Comparison of ENCODE assay signal across 7 mouse cellular contexts in genomic region chr3:89784991-89785753, GRCm38 (mm10). TPM values are rescaled to one million over a fixed set of nuclear protein-coding genes. Genes with fewer than 3 reads are reported as not detected.
DNase-seq lines count a peak whose midpoint lies in the region; ATAC-seq and TF ChIP-seq lines count a peak whose summit lies in the region.

No protein-coding gene starts in this region.

- peak; percentile 34 for DNase-seq in Patski (ENCODE audit: low read depth, low spot score)
- DNase-seq in heart, postnatal 25 days (ENCODE audit: low spot score) = peak; percentile 71
- DNase-seq in layer of hippocampus, adult 9-11 months = peak; percentile 53
- peak; percentile 87 for DNase-seq in lung, postnatal 14 days
- peak; percentile 67 for DNase-seq in right cerebral cortex, adult 2 months (ENCODE audit: low spot score in 2 of 2)

- POLR2A ChIA-PET in Patski (lab: Charles Lee) = interaction anchor here (1.0 to 1.8 kb wide), 3 partner anchors 9 to 128 kb away, joined by 3 to 6 read pairs (median 3); partner anchors contain the start of gene Il6ra

- CTCF ChIA-PET in Patski (lab: Charles Lee) = interaction anchor here (0.7 to 4.5 kb wide), 30 partner anchors 9 to 292 kb away, joined by 3 to 58 read pairs (median 4); partner anchors contain the start of genes Atp8b2, Il6ra and Ube2q1

- no peak overlapping the region for H3K9ac ChIP-seq in forebrain, embryonic 16.5 days (replicated peaks; ENCODE audit: low read depth, low read length)

- ATAC-seq in Patski = peak; percentile 76
- ATAC-seq in cerebellum, adult (ENCODE audit: insufficient number of reproducible peaks, low FRiP score, low TSS enrichment) = peak; percentile 66; the same call in 1 of the 2 replicates
- ATAC-seq in forebrain, embryonic 16.5 days = 0 out of 2 replicates have a peak, but pooled peaks have one; percentile 38

- 19% methylated on average over 11 of the region's 11 CpGs for whole genome bisulfite sequencing in forebrain, embryonic 16.5 days

- H3K27me3 ChIP-seq in Patski = no peaks in the 10 kb centered on the region
- H3K27me3 ChIP-seq in forebrain, embryonic 16.5 days (replicated peaks; ENCODE audit: control insufficient read depth, insufficient read depth, low read length) = no peaks in the 10 kb centered on the region

- intact Hi-C loops in heart, postnatal 25 days (cut with DNase I) = loop anchor here (10.0 kb wide), 2 partner anchors 170 to 290 kb away; partner anchors contain the start of gene Tpm3

- in situ Hi-C loops in Patski (cut with MboI; ENCODE audit: low pct_unique_long_range_greater_than_20kb) = loop anchor here (5.0 kb wide), 2 partner anchors 67 to 292 kb away; no protein-coding TSS in a partner anchor

- no peak overlapping the region for H3K4me3 ChIP-seq in forebrain, embryonic 16.5 days (replicated peaks; ENCODE audit: low read length)

- TF ChIP-seq CTCF in Patski (IDR thresholded peaks at IDR 0.05) = no peak

- H3K27ac ChIP-seq in forebrain, embryonic 16.5 days (ENCODE audit: low read length) = no peak overlapping the region

- H3K36me3 ChIP-seq in forebrain, embryonic 16.5 days (ENCODE audit: control insufficient read depth, insufficient read depth) = peaks cover 23% of the 10 kb centered on the region

- H3K4me2 ChIP-seq in forebrain, embryonic 16.5 days (ENCODE audit: low read length) = no peak overlapping the region

- H3K4me1 ChIP-seq in forebrain, embryonic 16.5 days (replicated peaks; ENCODE audit: control insufficient read depth, insufficient read depth, low read length) = no peaks in the 10 kb centered on the region

- H3K9me3 ChIP-seq in forebrain, embryonic 16.5 days (ENCODE audit: control insufficient read depth, low read length) = no peaks in the 10 kb centered on the region

RNA-seq across cellular contexts. Expression of gene Ube2q1, which starts 11.8 kb away (rescaled TPM):
- 147 TPM for polyA plus RNA-seq in Patski (2021)
- 11.3 TPM in 2 replicates for polyA plus RNA-seq in forebrain, embryonic 16.5 days (2015; fragmentation: Nextera tagmentation; extraction: Ambion mirVana)
- total RNA-seq in heart, postnatal 25 days (2021) = 10 to 100 TPM; 21.2 to 27.5 TPM

RNA-seq across cellular contexts. Expression of gene Chrnb2, which starts 20.7 kb away (rescaled TPM):
- polyA plus RNA-seq in Patski (2021) = 1.5 TPM
- polyA plus RNA-seq in forebrain, embryonic 16.5 days (2015; fragmentation: Nextera tagmentation; extraction: Ambion mirVana) = 27.7 and 29.5 TPM in 2 replicates
- under 1 TPM; 0.08 to 0.13 TPM for total RNA-seq in heart, postnatal 25 days (2021)

RNA-seq across cellular contexts. Expression of gene She, which starts 46.0 kb away (rescaled TPM):
- polyA plus RNA-seq in Patski (2021) = 0.03 TPM
- polyA plus RNA-seq in forebrain, embryonic 16.5 days (2015; fragmentation: Nextera tagmentation; extraction: Ambion mirVana) = 1.4 and 1.6 TPM in 2 replicates
- 10 to 100 TPM; 12.1 to 14.7 TPM for total RNA-seq in heart, postnatal 25 days (2021)

Comparison
In these comparisons a context has a peak if more than half of its experiments do, and no peak if none do; other contexts are left out.
1. DNase-seq: peak in every context shown above with its lines; median percentile 87 in lung, postnatal 14 days; 71 in heart, postnatal 25 days; 67 in right cerebral cortex, adult 2 months; 53 in layer of hippocampus, adult 9-11 months; 34 in Patski.
2. RNA of gene Ube2q1, which starts 11.8 kb away (polyA plus RNA-seq): 147 TPM in Patski (single experiment); 11.3 TPM in forebrain, embryonic 16.5 days; every median in the first group is over 10 times any median in the second.
3. RNA of gene Chrnb2, which starts 20.7 kb away (polyA plus RNA-seq): 27.7 to 29.5 TPM in forebrain, embryonic 16.5 days; 1.5 TPM in Patski (single experiment); every median in the first group is over 10 times any median in the second.
4. Peak in every context shown above with its lines, with median percentiles within 50 percentile points of each other: ATAC-seq.